Mouse (Mus musculus) v-Abl transformed pro-B cells (cell line): Measurements from ENCODE around the gene Pno1.
"Not testable (repeated sequence)": the region's sequence is repeated elsewhere in the genome, so short reads cannot be mapped to it uniquely, and the experiment has no call there.

Experiments
- in situ Hi-C, 2 experiments: fragments of 400-800 bp; cut with MboI; formaldehyde crosslinking; loops; one replicate each; pipeline ENCODE4 v1.15.1; 2025; ENCODE audit not compliant: unreplicated experiment in 2 of 2

Pno1 gene

GRCm38 (mm10) chr11:17211258-17212140 is at the start of gene Pno1:
Gene Pno1 (minus strand): TSS chr11:17211568.
- in situ Hi-C loops: loop anchor here in 1 of 2 experiments (5.0 to 25.0 kb wide), 2 partner anchors 49 to 249 kb away; partner anchors contain the start of gene Fbxo48

- in situ Hi-C loops: no loop called here
These were observed 46.5 kb upstream of the Pno1 start for GRCm38 (mm10) chr11:17257861-17258260.

- in situ Hi-C loops: no loop called here
These were observed 46.1 kb upstream of the Pno1 start, which contains the start of gene C1d for GRCm38 (mm10) chr11:17257443-17257842. Gene C1d (plus strand): TSS chr11:17257579.

- in situ Hi-C loops: no loop called here
These were observed 45.5 kb upstream of the Pno1 start for GRCm38 (mm10) chr11:17256813-17257365.

- in situ Hi-C loops: no loop called here
These were observed 37.3 kb upstream of the Pno1 start for GRCm38 (mm10) chr11:17248715-17249114.

- in situ Hi-C loops: not testable (repeated sequence)
These were observed 27.2 kb upstream of the Pno1 start for GRCm38 (mm10) chr11:17238598-17238997.

- in situ Hi-C loops: no loop called here
These were observed 25.2 kb upstream of the Pno1 start for GRCm38 (mm10) chr11:17236449-17237037.

- in situ Hi-C loops: no loop called here
These were observed 21.4 kb upstream of the Pno1 start for GRCm38 (mm10) chr11:17232792-17233191.

GRCm38 (mm10) chr11:17221126-17221525 is 9.8 kb upstream of the Pno1 start:
- in situ Hi-C loops: loop anchor here in 1 of 2 experiments (25.0 kb wide), 1 partner anchor 259 kb away; the partner anchor contains the start of gene Fbxo48

- in situ Hi-C loops: loop anchor here in 1 of 2 experiments (25.0 kb wide), 1 partner anchor 253 kb away; the partner anchor contains the start of gene Fbxo48
These were observed 4.1 kb upstream of the Pno1 start for GRCm38 (mm10) chr11:17215475-17215874.

- in situ Hi-C loops: loop anchor here in 1 of 2 experiments (5.0 to 25.0 kb wide), 2 partner anchors 51 to 251 kb away; partner anchors contain the start of gene Fbxo48
These were observed 1.6 kb upstream of the Pno1 start for GRCm38 (mm10) chr11:17212903-17213509.

GRCm38 (mm10) chr11:17212141-17212495 is 750 bp upstream of the Pno1 start:
- in situ Hi-C loops: loop anchor here in 1 of 2 experiments (5.0 to 25.0 kb wide), 2 partner anchors 50 to 250 kb away; partner anchors contain the start of gene Fbxo48

- in situ Hi-C loops: loop anchor here in 1 of 2 experiments (25.0 kb wide), 1 partner anchor 240 kb away; the partner anchor contains the start of gene Fbxo48
These were observed 8.9 kb downstream of the Pno1 start for GRCm38 (mm10) chr11:17202481-17202880.

- in situ Hi-C loops: loop anchor here in 1 of 2 experiments (25.0 kb wide), 1 partner anchor 239 kb away; the partner anchor contains the start of gene Fbxo48
These were observed 10.4 kb downstream of the Pno1 start for GRCm38 (mm10) chr11:17200936-17201335.

GRCm38 (mm10) chr11:17199840-17200501 is 11.4 kb downstream of the Pno1 start:
- in situ Hi-C loops: loop anchor here (10.0 to 25.0 kb wide), 2 partner anchors 235 to 238 kb away; partner anchors contain the start of gene Fbxo48 (in 1 of the 2)

GRCm38 (mm10) chr11:17199170-17199569 is 12.2 kb downstream of the Pno1 start:
- in situ Hi-C loops: loop anchor here in 1 of 2 experiments (10.0 kb wide), 1 partner anchor 234 kb away; no protein-coding TSS in a partner anchor

- in situ Hi-C loops: loop anchor here in 1 of 2 experiments (10.0 kb wide), 1 partner anchor 227 kb away; no protein-coding TSS in a partner anchor
These were observed 19.1 kb downstream of the Pno1 start for GRCm38 (mm10) chr11:17192151-17192844.

GRCm38 (mm10) chr11:17188786-17189185 is 22.6 kb downstream of the Pno1 start:
- in situ Hi-C loops: no loop called here

- in situ Hi-C loops: no loop called here
These were observed 23.7 kb downstream of the Pno1 start for GRCm38 (mm10) chr11:17187649-17188048.
